Mouse (Mus musculus) CH12.LX (cell line): ENCODE measurements at regions not wholly inside any gene's neighbourhood (a gene's known extent, or its start where the extent isn't known, plus 50 kb on each side); places are given as distances from the start of the nearest gene placed in this dataset.

Source experiments
- DNase-seq: peaks from one replicate; pipeline ENCODE4 v3.0.0-alpha.2; 2013; ENCODE audit errors: extremely low read depth
- H3K27ac ChIP-seq: 2 replicates; pipeline ENCODE4 v1.5.1; 2012; ENCODE audit warnings: low read depth, mild to moderate bottlenecking, control low read depth, moderate library complexity; ENCODE audit not compliant: insufficient read depth
- H3K27me3 ChIP-seq: replicated peaks from 2 replicates; pipeline ENCODE3; 2012; ENCODE audit warnings: inconsistent platforms
- H3K36me3 ChIP-seq, 2 experiments: replicated peaks in 1 of 2; 2 replicates each; pipeline versions ENCODE3 to v1.6.1; 2012; ENCODE audit warnings: inconsistent platforms in 1 of 2, low read length in 1 of 2, mild to moderate bottlenecking in 1 of 2, mixed read lengths in 1 of 2, moderate library complexity in 1 of 2; ENCODE audit not compliant: control insufficient read depth in 1 of 2, insufficient read depth in 1 of 2
- H3K4me1 ChIP-seq, 2 experiments: 2 replicates each; pipeline ENCODE4 v1.6.1; 2012; ENCODE audit warnings: inconsistent platforms in 1 of 2, moderate library complexity in 1 of 2; ENCODE audit not compliant: insufficient read depth in 2 of 2, control insufficient read depth in 1 of 2
- H3K4me2 ChIP-seq: 2 replicates; pipeline ENCODE4 v1.6.1; 2012; ENCODE audit warnings: low read depth, mild to moderate bottlenecking, control low read depth; ENCODE audit not compliant: poor library complexity, insufficient read depth, severe bottlenecking
- H3K4me3 ChIP-seq, 3 experiments: fragments of 150-350 bp in 1 of 3; sonication (generic) in 1 of 3; replicated peaks in 1 of 3; 2 replicates each; pipeline versions ENCODE3 to v1.5.1; 2011 to 2012; ENCODE audit warnings: low read depth in 2 of 3, low read length in 2 of 3, mild to moderate bottlenecking in 2 of 3, moderate library complexity in 2 of 3, control low read depth in 1 of 3, improper control_type of control experiment in 1 of 3, inconsistent platforms in 1 of 3, mixed read lengths in 1 of 3; ENCODE audit not compliant: poor library complexity in 1 of 3
- H3K79me2 ChIP-seq: replicated peaks from 2 replicates; pipeline ENCODE4 v1.6.1; 2012; ENCODE audit warnings: mild to moderate bottlenecking, moderate library complexity; ENCODE audit not compliant: control insufficient read depth, poor library complexity, insufficient read depth, severe bottlenecking; ENCODE audit errors: extremely low read depth
- H3K9ac ChIP-seq: 2 replicates; pipeline ENCODE4 v1.6.1; 2012; ENCODE audit warnings: low read depth, mild to moderate bottlenecking, control low read depth, moderate library complexity; ENCODE audit not compliant: insufficient read depth
- H3K9me3 ChIP-seq: replicated peaks from 2 replicates; pipeline ENCODE3; 2012; ENCODE audit warnings: low read length, inconsistent platforms, mixed read lengths
- BHLHE40 ChIP-seq: IDR thresholded peaks from 2 replicates; pipeline ENCODE4 v1.6.1; 2011; ENCODE audit warnings: mild to moderate bottlenecking, low read depth, low read length, improper control_type of control experiment
- CHD1 ChIP-seq: IDR thresholded peaks from 2 replicates; pipeline ENCODE4 v1.6.1; 2012; ENCODE audit warnings: low read depth, low read length, improper control_type of control experiment, inconsistent platforms
- CHD2 ChIP-seq: IDR thresholded peaks from 2 replicates; pipeline ENCODE4 v1.6.1; 2011; ENCODE audit warnings: low read length, improper control_type of control experiment
- E2F4 ChIP-seq: IDR thresholded peaks from 2 replicates; pipeline ENCODE4 v1.6.1; 2011; ENCODE audit warnings: low read depth, low read length, improper control_type of control experiment; ENCODE audit not compliant: insufficient replicate concordance
- GABPA ChIP-seq: IDR thresholded peaks from 2 replicates; pipeline ENCODE4 v1.6.1; 2012; ENCODE audit warnings: low read depth, low read length, improper control_type of control experiment, inconsistent platforms; ENCODE audit not compliant: insufficient replicate concordance
- HCFC1 ChIP-seq: IDR thresholded peaks from 2 replicates; pipeline ENCODE4 v1.6.1; 2012; ENCODE audit warnings: low read depth, mild to moderate bottlenecking, inconsistent platforms, low read length, improper control_type of control experiment
- IRF4 ChIP-seq: IDR thresholded peaks from 2 replicates; pipeline ENCODE4 v1.6.1; 2014; ENCODE audit warnings: low read depth, mild to moderate bottlenecking, inconsistent platforms, low read length, improper control_type of control experiment
- MAX ChIP-seq: IDR thresholded peaks from 2 replicates; pipeline ENCODE4 v1.6.1; 2011; ENCODE audit warnings: low read length, improper control_type of control experiment
- MEF2A ChIP-seq: IDR thresholded peaks from 2 replicates; pipeline ENCODE4 v1.6.1; 2014; ENCODE audit warnings: low read depth, mild to moderate bottlenecking, inconsistent platforms, low read length, improper control_type of control experiment, borderline replicate concordance
- POLR2A ChIP-seq: IDR thresholded peaks from 2 replicates; pipeline ENCODE4 v1.6.1; 2011; ENCODE audit warnings: low read depth, mild to moderate bottlenecking, improper control_type of control experiment, low read length
- POLR2AphosphoS2 ChIP-seq: IDR thresholded peaks from 2 replicates; pipeline ENCODE4 v1.6.1; 2011; ENCODE audit warnings: low read depth, low read length, improper control_type of control experiment
- SIN3A ChIP-seq: IDR thresholded peaks from 2 replicates; pipeline ENCODE4 v1.6.1; 2012; ENCODE audit warnings: low read length, improper control_type of control experiment, inconsistent platforms
- SMC3 ChIP-seq: IDR thresholded peaks from 2 replicates; pipeline ENCODE4 v1.6.1; 2011; ENCODE audit warnings: low read depth, low read length, improper control_type of control experiment
- TBP ChIP-seq: conservative IDR thresholded peaks from 2 replicates; pipeline ENCODE4 v1.6.1; 2011; ENCODE audit warnings: low read depth, low read length, improper control_type of control experiment
- TCF12 ChIP-seq: IDR thresholded peaks from 2 replicates; pipeline ENCODE4 v1.6.1; 2014; ENCODE audit warnings: low read depth, mild to moderate bottlenecking, inconsistent platforms, low read length, improper control_type of control experiment
- UBTF ChIP-seq: IDR thresholded peaks from 2 replicates; pipeline ENCODE4 v1.6.1; 2012; ENCODE audit warnings: low read depth, mild to moderate bottlenecking, inconsistent platforms, low read length, improper control_type of control experiment, moderate library complexity
- USF2 ChIP-seq: conservative IDR thresholded peaks from 2 replicates; pipeline ENCODE4 v1.6.1; 2011; ENCODE audit warnings: low read depth, low read length, improper control_type of control experiment
- ZC3H11A ChIP-seq: IDR thresholded peaks from 2 replicates; pipeline ENCODE4 v1.6.1; 2012; ENCODE audit warnings: low read depth, mild to moderate bottlenecking, inconsistent platforms, low read length, improper control_type of control experiment
- ZKSCAN1 ChIP-seq: IDR thresholded peaks from 2 replicates; pipeline ENCODE4 v1.6.1; 2012; ENCODE audit warnings: low read depth, inconsistent platforms, low read length, improper control_type of control experiment, borderline replicate concordance
- ZMIZ1 ChIP-seq: IDR thresholded peaks from 2 replicates; pipeline ENCODE4 v1.6.1; 2012; ENCODE audit warnings: low read depth, mild to moderate bottlenecking, inconsistent platforms, low read length, improper control_type of control experiment
- dilution Hi-C: fragments of 300-500 bp; cut with MboI; formaldehyde crosslinking; loops from 2 replicates; pipeline ENCODE4 v1.14.3; 2020; ENCODE audit warnings: low sequenced_read_pairs; ENCODE audit not compliant: extremely low pct_unique_long_range_greater_than_20kb, extremely low pct_ligation_motif_present
- in situ Hi-C: fragments of 300-500 bp; cut with MboI; formaldehyde crosslinking; loops from 3 replicates; pipeline ENCODE4 v1.14.3; 2019; ENCODE audit warnings: low sequenced_read_pairs, low pct_ligation_motif_present, low pct_unique_long_range_greater_than_20kb, mixed read lengths

DNA sequence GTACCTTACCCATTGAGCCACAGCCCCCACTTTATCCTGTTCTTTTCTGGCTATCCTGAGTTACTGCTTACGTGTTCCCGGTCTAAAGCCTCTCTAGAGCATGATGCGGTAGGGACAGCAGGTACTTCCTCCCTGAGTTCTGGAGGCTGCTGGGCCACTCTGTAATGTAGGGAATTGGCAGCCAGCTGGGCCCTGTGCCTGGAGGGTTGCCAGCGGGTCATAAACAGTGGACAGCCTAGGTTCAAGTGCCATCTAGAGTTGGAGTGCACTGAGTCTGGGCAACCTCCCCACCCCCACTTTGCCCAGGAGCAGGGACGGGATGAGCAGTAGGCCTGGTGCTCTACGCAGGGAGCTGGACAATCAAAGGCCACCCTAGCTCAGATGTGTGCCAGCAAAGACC is 81.5 kb upstream of the Podxl start:
- H3K27me3 ChIP-seq: peaks cover 72% of the 10 kb centered on the region
- H3K9me3 ChIP-seq: no peaks in the 10 kb centered on the region
- no peaks in the 10 kb centered on the region for H3K79me2 ChIP-seq
- in situ Hi-C loops (no loop called here), dilution Hi-C loops (no loop called here)
- no peaks in the 10 kb centered on the region for H3K36me3 ChIP-seq
- TF ChIP-seq HCFC1 (no peak), GABPA (no peak), UBTF (no peak), ZKSCAN1 (no peak), BHLHE40 (no peak)
- H3K27ac ChIP-seq: no peak overlapping the region
- H3K9ac ChIP-seq: no peak overlapping the region
- DNase-seq: no peak
- no peak overlapping the region for H3K4me3 ChIP-seq
- H3K4me1 ChIP-seq: peaks cover 4 to 5% of the 10 kb centered on the region in 2 experiments; a peak in 2 of 4 replicates
- no peak overlapping the region for H3K4me2 ChIP-seq

DNA sequence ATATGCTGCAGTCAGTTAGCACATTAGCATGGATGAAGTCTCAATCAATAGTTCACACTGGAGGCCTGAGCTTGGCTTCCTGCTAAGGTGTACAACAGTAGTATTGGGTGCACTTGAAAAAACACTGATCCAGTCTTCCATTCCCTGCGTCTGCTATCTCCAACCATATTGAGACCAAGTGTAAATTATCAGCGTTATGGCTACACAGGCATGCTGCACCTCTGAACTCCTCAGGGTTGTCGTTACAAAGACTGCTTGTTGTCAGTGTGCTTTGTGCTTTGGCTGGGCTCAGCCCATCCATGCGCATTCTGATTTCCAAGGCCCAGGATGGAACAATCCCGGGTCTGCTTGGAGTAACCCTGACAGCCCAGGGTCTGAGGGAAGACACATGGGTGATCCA is 80.7 kb upstream of the Podxl start:
- Histone ChIP-seq H3K9ac (no peak overlapping the region), H3K4me3 (no peak overlapping the region), H3K27me3 (peaks cover 70% of the 10 kb centered on the region), H3K4me2 (no peak overlapping the region), H3K27ac (no peak overlapping the region), H3K9me3 (no peaks in the 10 kb centered on the region), H3K4me1 (peaks cover 4 to 5% of the 10 kb centered on the region in 2 experiments; a peak in 2 of 4 replicates), H3K36me3 (no peaks in the 10 kb centered on the region), H3K79me2 (no peaks in the 10 kb centered on the region)
- no peak for TF ChIP-seq TBP
- TF ChIP-seq E2F4: no peak
- no peak for TF ChIP-seq MAX
- no peak for TF ChIP-seq UBTF
- in situ Hi-C loops (loop anchor here (5.0 kb wide), 1 partner anchor 112 kb away; no protein-coding TSS in a partner anchor), dilution Hi-C loops (no loop called here)
- DNase-seq: no peak

DNA sequence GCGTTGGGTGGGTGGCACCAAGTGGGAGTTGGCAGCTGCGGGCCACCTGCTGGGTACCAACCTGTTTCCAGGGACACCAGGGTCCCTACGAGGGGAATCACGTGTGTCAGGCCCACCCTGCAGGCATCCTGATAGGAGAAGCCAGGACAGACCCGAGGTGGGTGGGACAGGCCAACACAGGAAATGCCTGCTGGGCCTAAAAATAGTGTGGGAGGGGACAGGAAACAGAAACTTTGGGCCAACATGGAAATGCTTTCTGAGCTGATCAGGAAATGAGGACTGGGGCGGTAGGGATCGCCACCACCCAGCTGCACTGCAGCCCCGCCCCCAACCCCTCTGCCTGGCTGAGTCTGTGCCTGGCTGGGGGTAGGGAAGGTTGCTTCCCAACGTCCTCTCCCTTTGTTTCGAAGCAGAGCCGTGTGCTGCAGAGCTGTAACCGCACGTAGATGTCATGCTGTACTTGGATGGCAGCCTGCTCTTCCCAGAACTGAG is 78.7 kb upstream of the Podxl start:
- Histone ChIP-seq H3K27ac (no peak overlapping the region), H3K9ac (no peak overlapping the region), H3K36me3 (no peaks in the 10 kb centered on the region), H3K79me2 (no peaks in the 10 kb centered on the region), H3K4me3 (no peak overlapping the region), H3K4me2 (no peak overlapping the region), H3K27me3 (peaks cover 58% of the 10 kb centered on the region), H3K4me1 (peaks cover 4 to 5% of the 10 kb centered on the region in 2 experiments; a peak in 2 of 4 replicates), H3K9me3 (no peaks in the 10 kb centered on the region)
- no peak for DNase-seq
- in situ Hi-C loops: loop anchor here (5.0 kb wide), 1 partner anchor 110 kb away; no protein-coding TSS in a partner anchor
- no peak for TF ChIP-seq ZMIZ1
- no peak for TF ChIP-seq SIN3A
- TF ChIP-seq CHD1: no peak
- no peak for TF ChIP-seq SMC3
- no peak for TF ChIP-seq BHLHE40
- TF ChIP-seq ZC3H11A: no peak
- no peak for TF ChIP-seq CHD2
- no peak for TF ChIP-seq POLR2A
- TF ChIP-seq MEF2A: no peak
- no peak for TF ChIP-seq POLR2AphosphoS2
- no peak for TF ChIP-seq IRF4
- no peak for TF ChIP-seq TCF12
- TF ChIP-seq USF2: no peak
- TF ChIP-seq MAX: no peak
- dilution Hi-C loops: no loop called here
